Mouse (Mus musculus) retina, adult 2 months (tissue): ENCODE measurements around the gene Gpc6.

Experiments used
- DNase-seq: peaks from one replicate; pipeline ENCODE4 v3.0.0-alpha.2; 2012; ENCODE audit warnings: low read depth, low spot score

The Gpc6 gene

GRCm38 (mm10) chr14:117603837-117604236 is 678.7 kb downstream of the Gpc6 start:
- DNase-seq, result no peak

- no peak for DNase-seq
Observed at GRCm38 (mm10) chr14:117605750-117606149, 680.6 kb downstream of the Gpc6 start.

GRCm38 (mm10) chr14:117611113-117611512 is 686.0 kb downstream of the Gpc6 start:
- DNase-seq, result no peak

- no peak for DNase-seq
Observed at GRCm38 (mm10) chr14:117625100-117625710, 700.1 kb downstream of the Gpc6 start.

- DNase-seq, result no peak
Observed at GRCm38 (mm10) chr14:117634238-117634940, 709.3 kb downstream of the Gpc6 start.

- DNase-seq, result no peak
Observed at GRCm38 (mm10) chr14:117641853-117642252, 716.7 kb downstream of the Gpc6 start.

GRCm38 (mm10) chr14:117643069-117643468 is 718.0 kb downstream of the Gpc6 start:
- DNase-seq, result no peak

- DNase-seq, result no peak
Observed at GRCm38 (mm10) chr14:117648199-117648960, 723.3 kb downstream of the Gpc6 start.

- DNase-seq, result no peak
Observed at GRCm38 (mm10) chr14:117650141-117650540, 725.0 kb downstream of the Gpc6 start.

GRCm38 (mm10) chr14:117651271-117651670 is 726.2 kb downstream of the Gpc6 start:
- no peak for DNase-seq

- DNase-seq, result no peak
Observed at GRCm38 (mm10) chr14:117651938-117652337, 726.8 kb downstream of the Gpc6 start.

GRCm38 (mm10) chr14:117655382-117655781 is 730.3 kb downstream of the Gpc6 start:
- no peak for DNase-seq

- no peak for DNase-seq
Observed at GRCm38 (mm10) chr14:117659198-117659761, 734.2 kb downstream of the Gpc6 start.

GRCm38 (mm10) chr14:117662261-117662660 is 737.1 kb downstream of the Gpc6 start:
- DNase-seq, result no peak

GRCm38 (mm10) chr14:117664796-117665195 is 739.7 kb downstream of the Gpc6 start:
- no peak for DNase-seq

GRCm38 (mm10) chr14:117666126-117666525 is 741.0 kb downstream of the Gpc6 start:
- no peak for DNase-seq

- DNase-seq, result no peak
Observed at GRCm38 (mm10) chr14:117673541-117673940, 748.4 kb downstream of the Gpc6 start.

- no peak for DNase-seq
Observed at GRCm38 (mm10) chr14:117674482-117674881, 749.4 kb downstream of the Gpc6 start.

- no peak for DNase-seq
Observed at GRCm38 (mm10) chr14:117679926-117680325, 754.8 kb downstream of the Gpc6 start.

- no peak for DNase-seq
Observed at GRCm38 (mm10) chr14:117681321-117681921, 756.3 kb downstream of the Gpc6 start.

GRCm38 (mm10) chr14:117683149-117683548 is 758.0 kb downstream of the Gpc6 start:
- no peak for DNase-seq

- DNase-seq, result no peak
Observed at GRCm38 (mm10) chr14:117689848-117690247, 764.7 kb downstream of the Gpc6 start.
